Mouse (Mus musculus) G1E (cell line): Measurements from ENCODE around the gene Zrsr1.

Source experiments
- CTCF ChIP-seq: IDR thresholded peaks from 2 replicates; pipeline ENCODE4 v1.5.1; 2012; ENCODE audit warnings: low read depth, low read length, inconsistent platforms, mixed read lengths
- GATA1 ChIP-seq: IDR thresholded peaks from 2 replicates; pipeline ENCODE4 v1.6.1; 2012; ENCODE audit warnings: borderline replicate concordance, low read length, inconsistent platforms, mixed read lengths
- GATA2 ChIP-seq: IDR thresholded peaks from 2 replicates; pipeline ENCODE4 v1.6.1; 2012; ENCODE audit warnings: low read depth, low read length, inconsistent platforms, borderline replicate concordance
- POLR2AphosphoS5 ChIP-seq: IDR thresholded peaks from 2 replicates; pipeline ENCODE4 v1.6.1; 2012; ENCODE audit warnings: low read depth, low read length, inconsistent platforms; ENCODE audit not compliant: insufficient replicate concordance
- TAL1 ChIP-seq: conservative IDR thresholded peaks from 2 replicates; pipeline ENCODE4 v1.6.1; 2012; ENCODE audit warnings: low read depth, low read length, inconsistent platforms, mixed read lengths

DNA sequence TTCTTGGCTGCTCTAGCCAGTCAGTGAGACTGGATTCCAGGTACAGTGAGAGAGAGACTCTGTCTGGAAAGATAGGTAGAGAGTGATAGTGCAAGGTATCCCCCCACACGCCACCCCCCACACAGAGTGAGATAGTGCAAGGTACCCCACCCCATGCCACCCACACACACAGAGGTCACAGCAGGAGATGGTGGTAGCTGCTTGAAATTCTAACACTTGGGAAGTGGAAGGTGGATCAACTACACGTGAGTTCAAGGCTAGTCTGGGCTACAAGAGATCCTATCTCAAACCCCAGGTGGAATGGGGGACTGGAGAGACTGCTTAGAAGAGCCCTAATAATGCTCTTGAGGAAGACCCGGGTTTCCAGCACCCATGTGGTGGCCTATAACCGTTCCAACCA, 9.2 kb downstream of the Zrsr1 start:
- TF ChIP-seq GATA1 (no peak), CTCF (no peak), POLR2AphosphoS5 (no peak), TAL1 (no peak), GATA2 (no peak)
